Mouse (Mus musculus): Measurements from ENCODE around the gene Zbtb14. TPM values are rescaled to one million over a fixed set of nuclear protein-coding genes. Genes with fewer than 3 reads are reported as not detected.

The Zbtb14 gene
- polyA plus RNA-seq, 1 experiment = 17.5 TPM

DNA sequence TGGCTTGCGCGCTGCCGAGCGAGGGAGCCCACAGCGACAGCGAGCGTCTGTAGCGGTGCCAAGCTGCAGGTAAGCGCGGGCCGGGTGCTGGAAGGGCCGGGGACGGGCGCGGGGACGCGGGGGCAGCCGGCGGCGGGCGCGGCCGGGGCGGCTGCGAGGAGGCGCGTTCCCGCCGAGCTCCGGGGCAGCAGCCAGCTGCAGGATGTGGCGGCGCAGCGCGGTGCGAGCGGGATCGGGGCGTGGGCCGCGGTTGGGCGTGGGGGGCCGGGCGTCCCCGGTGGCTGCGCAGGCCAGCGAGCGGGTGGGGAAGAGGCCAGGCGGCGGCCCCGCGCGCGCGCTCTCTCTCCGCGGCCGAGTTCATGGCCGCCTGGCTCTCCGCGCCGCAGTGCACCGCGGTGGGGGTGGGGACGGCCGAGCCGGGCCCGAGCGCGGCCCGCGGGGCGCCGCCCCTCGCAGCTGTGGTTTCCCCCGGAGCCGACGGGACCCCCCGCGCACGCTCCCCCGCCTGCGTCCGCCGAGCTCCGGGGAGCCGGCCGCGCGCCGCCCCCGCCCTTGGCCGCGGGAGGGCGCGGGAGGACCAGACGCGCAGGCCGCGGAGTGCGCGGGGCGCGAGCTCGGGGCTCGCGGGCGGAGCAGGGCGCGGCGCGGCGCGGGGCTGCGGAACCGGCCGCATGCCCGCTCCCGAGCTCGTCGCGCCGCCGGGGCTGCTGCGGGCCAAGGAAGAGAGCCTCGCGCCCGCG is 521 bp downstream of the Zbtb14 start:
- Histone ChIP-seq H3K36me3 (ENCODE audit: control insufficient read depth, insufficient read depth, low read length, poor library complexity, severe bottlenecking) (peaks cover 13% of the 10 kb centered on the region; the same call in 1 of the 2 replicates), H3K27me3 (ENCODE audit: control insufficient read depth, insufficient read depth, low read length, poor library complexity, severe bottlenecking) (no peaks in the 10 kb centered on the region), H3K9ac (ENCODE audit: low read depth, poor library complexity, severe bottlenecking) (peak overlapping the region; percentile 93), H3K27ac (ENCODE audit: insufficient read depth, low read length) (peak overlapping the region; percentile 82), H3K4me1 (ENCODE audit: control insufficient read depth, insufficient read depth, low read length) (no peaks in the 10 kb centered on the region), H3K9me3 (replicated peaks; ENCODE audit: control insufficient read depth, insufficient read depth, low read length, poor library complexity, severe bottlenecking) (no peaks in the 10 kb centered on the region), H3K4me3 (ENCODE audit: low read depth, low read length) (peak overlapping the region; percentile 91)
- TF ChIP-seq POLR2A (IDR thresholded peaks at IDR 0.05; ENCODE audit: insufficient read depth, low read length) (no peak), EP300 (IDR thresholded peaks at IDR 0.05; ENCODE audit: insufficient read depth, low read depth, low read length) (no peak), CTCF (IDR thresholded peaks at IDR 0.05; ENCODE audit: low read depth, low read length) (no peak)

DNA sequence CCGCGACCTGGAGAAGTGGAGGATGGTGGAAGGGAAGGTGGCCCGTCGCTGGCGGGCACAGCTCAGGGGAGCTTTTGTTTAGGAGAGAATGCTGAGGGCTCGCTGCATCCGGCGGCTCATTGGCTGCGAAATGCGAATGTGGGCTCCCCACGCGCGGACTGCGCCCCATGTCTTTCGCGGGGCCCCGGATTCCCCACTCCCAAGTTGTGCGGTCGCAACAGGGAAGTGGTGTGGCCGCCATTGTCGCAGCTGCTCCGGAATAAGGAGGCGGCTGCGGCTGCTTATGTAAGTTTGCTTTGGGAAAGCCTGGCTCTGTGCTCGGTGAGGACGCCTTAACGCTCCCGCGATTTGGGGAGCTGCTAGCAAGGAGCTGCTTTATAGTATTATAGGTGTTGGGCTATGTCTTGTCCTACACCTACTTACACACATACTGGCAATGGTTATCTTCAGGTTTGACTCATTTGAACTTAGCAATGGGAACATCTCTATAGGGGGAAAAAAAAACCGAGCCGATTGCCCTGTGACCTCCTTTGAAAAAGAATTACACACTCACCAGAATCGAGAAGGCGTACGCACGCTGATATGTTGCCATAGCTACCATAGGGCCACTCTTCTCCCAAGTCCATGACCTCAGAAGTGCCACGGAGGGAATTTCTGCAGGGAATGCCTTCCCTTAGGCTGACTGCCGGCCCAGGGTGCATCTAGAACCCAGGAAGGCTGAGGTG is 1.3 kb downstream of the Zbtb14 start:
- Histone ChIP-seq H3K9ac (ENCODE audit: low read depth, poor library complexity, severe bottlenecking) (peak overlapping the region; percentile 93), H3K36me3 (ENCODE audit: control insufficient read depth, insufficient read depth, low read length, poor library complexity, severe bottlenecking) (peaks cover 13% of the 10 kb centered on the region; the same call in 1 of the 2 replicates), H3K9me3 (replicated peaks; ENCODE audit: control insufficient read depth, insufficient read depth, low read length, poor library complexity, severe bottlenecking) (no peaks in the 10 kb centered on the region), H3K27ac (ENCODE audit: insufficient read depth, low read length) (peak overlapping the region; percentile 45), H3K4me3 (ENCODE audit: low read depth, low read length) (peak overlapping the region; percentile 91), H3K27me3 (ENCODE audit: control insufficient read depth, insufficient read depth, low read length, poor library complexity, severe bottlenecking) (no peaks in the 10 kb centered on the region), H3K4me1 (ENCODE audit: control insufficient read depth, insufficient read depth, low read length) (no peaks in the 10 kb centered on the region)
- TF ChIP-seq POLR2A (IDR thresholded peaks at IDR 0.05; ENCODE audit: insufficient read depth, low read length) = no peak

DNA sequence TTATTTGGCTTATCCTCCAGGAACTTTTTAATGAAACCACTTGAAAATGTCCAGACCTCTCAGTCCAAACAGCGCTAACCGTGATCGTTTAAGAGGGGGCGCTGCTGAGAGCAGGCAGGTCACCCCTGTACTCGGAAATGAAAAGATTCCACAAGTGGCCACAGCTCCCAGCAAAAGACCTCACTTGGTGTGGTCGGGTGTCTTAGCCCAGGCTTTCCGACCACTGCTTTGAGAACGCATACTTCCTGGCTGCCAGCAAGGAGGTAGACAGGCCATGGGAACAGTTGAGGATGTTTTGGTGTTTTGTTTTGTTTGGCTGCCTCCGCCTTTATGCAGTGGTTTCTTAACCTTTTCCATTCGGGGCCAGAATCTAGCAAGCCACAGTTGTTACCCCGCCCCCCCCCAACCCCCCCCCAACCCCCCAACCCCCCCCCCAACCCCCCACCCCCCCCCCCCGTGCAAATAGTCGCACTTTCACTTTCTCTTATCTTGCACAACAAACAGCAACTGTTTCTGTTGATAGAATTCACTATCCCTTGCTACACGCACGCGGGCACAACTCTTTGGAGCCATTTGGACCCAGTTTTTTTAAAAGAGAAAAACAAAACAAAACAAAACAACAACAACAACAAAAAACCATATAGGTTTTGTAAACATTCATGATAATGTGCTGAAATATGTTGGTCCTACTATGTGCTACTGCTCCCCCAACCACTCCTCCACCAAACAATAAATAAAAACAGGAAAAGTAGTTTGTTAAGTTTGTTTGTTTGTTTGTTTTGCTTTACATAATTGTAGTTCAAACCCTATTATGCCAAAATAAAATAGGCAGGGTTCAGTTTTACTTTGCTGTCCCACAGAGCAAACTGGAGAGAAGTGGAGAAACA is 13.5 kb downstream of the Zbtb14 start:
- TF ChIP-seq CTCF (IDR thresholded peaks at IDR 0.05; ENCODE audit: low read depth, low read length) (peak; percentile 24), EP300 (IDR thresholded peaks at IDR 0.05; ENCODE audit: insufficient read depth, low read depth, low read length) (no peak)
- H3K4me1 ChIP-seq (ENCODE audit: control insufficient read depth, insufficient read depth, low read length) = no peaks in the 10 kb centered on the region
- H3K36me3 ChIP-seq (ENCODE audit: control insufficient read depth, insufficient read depth, low read length, poor library complexity, severe bottlenecking) = no peaks in the 10 kb centered on the region
- no peak overlapping the region for H3K4me3 ChIP-seq (ENCODE audit: low read depth, low read length)
- H3K9me3 ChIP-seq (replicated peaks; ENCODE audit: control insufficient read depth, insufficient read depth, low read length, poor library complexity, severe bottlenecking) = no peaks in the 10 kb centered on the region
- no peaks in the 10 kb centered on the region for H3K27me3 ChIP-seq (ENCODE audit: control insufficient read depth, insufficient read depth, low read length, poor library complexity, severe bottlenecking)
- no peak overlapping the region for H3K27ac ChIP-seq (ENCODE audit: insufficient read depth, low read length)
- no peak overlapping the region for H3K9ac ChIP-seq (ENCODE audit: low read depth, poor library complexity, severe bottlenecking)

DNA sequence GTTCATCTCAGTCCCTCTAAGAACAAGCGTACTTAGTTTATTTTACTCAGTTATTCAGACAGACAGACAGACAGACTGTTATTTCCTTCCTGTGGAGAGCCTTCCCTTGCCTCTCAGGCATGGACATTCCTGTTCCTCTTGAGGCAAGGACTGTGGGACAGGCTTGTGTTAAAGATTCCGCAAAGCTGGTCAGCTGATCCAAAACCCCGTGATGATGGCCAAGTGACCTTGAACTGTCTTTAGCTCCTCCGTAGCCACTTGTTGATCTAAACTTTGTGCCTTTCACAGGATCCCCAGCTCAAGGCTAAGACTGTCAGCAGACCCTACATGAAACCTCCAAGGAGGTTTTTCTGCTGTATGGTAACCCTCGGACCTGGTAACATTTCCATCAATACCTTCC is 14.3 kb downstream of the Zbtb14 start:
- no peak overlapping the region for H3K4me3 ChIP-seq (ENCODE audit: low read depth, low read length)
- H3K9me3 ChIP-seq (replicated peaks; ENCODE audit: control insufficient read depth, insufficient read depth, low read length, poor library complexity, severe bottlenecking) = no peaks in the 10 kb centered on the region
- H3K27me3 ChIP-seq (ENCODE audit: control insufficient read depth, insufficient read depth, low read length, poor library complexity, severe bottlenecking) = no peaks in the 10 kb centered on the region
- no peak overlapping the region for H3K27ac ChIP-seq (ENCODE audit: insufficient read depth, low read length)
- no peaks in the 10 kb centered on the region for H3K36me3 ChIP-seq (ENCODE audit: control insufficient read depth, insufficient read depth, low read length, poor library complexity, severe bottlenecking)
- H3K4me1 ChIP-seq (ENCODE audit: control insufficient read depth, insufficient read depth, low read length) = no peaks in the 10 kb centered on the region
- TF ChIP-seq POLR2A (IDR thresholded peaks at IDR 0.05; ENCODE audit: insufficient read depth, low read length) (no peak), EP300 (IDR thresholded peaks at IDR 0.05; ENCODE audit: insufficient read depth, low read depth, low read length) (no peak), CTCF (IDR thresholded peaks at IDR 0.05; ENCODE audit: low read depth, low read length) (no peak)
- no peak overlapping the region for H3K9ac ChIP-seq (ENCODE audit: low read depth, poor library complexity, severe bottlenecking)

DNA sequence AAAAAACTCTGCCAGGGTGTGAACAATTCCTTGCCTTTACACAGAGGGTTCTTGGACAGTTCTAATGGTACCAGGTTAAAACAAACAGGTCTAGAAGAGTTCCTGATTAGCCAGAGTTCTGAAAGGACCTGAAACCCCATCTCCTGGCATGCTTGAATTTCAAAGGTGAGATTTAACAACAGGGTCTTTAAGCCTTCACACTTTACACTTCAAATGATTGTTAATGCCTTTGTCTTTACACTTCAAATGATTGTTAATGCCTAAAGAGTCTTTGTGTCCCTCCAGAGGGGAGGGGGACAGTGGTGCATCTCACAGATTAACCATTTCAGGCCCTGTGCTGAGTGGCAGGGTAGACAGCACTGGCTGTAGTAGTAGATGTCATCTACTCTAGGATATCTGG is 15.2 kb downstream of the Zbtb14 start:
- no peak overlapping the region for H3K9ac ChIP-seq (ENCODE audit: low read depth, poor library complexity, severe bottlenecking)
- H3K4me3 ChIP-seq (ENCODE audit: low read depth, low read length) = no peak overlapping the region
- H3K9me3 ChIP-seq (replicated peaks; ENCODE audit: control insufficient read depth, insufficient read depth, low read length, poor library complexity, severe bottlenecking) = no peaks in the 10 kb centered on the region
- no peaks in the 10 kb centered on the region for H3K4me1 ChIP-seq (ENCODE audit: control insufficient read depth, insufficient read depth, low read length)
- H3K27me3 ChIP-seq (ENCODE audit: control insufficient read depth, insufficient read depth, low read length, poor library complexity, severe bottlenecking) = no peaks in the 10 kb centered on the region
- no peak overlapping the region for H3K27ac ChIP-seq (ENCODE audit: insufficient read depth, low read length)
- TF ChIP-seq CTCF (IDR thresholded peaks at IDR 0.05; ENCODE audit: low read depth, low read length) (no peak), POLR2A (IDR thresholded peaks at IDR 0.05; ENCODE audit: insufficient read depth, low read length) (no peak), EP300 (IDR thresholded peaks at IDR 0.05; ENCODE audit: insufficient read depth, low read depth, low read length) (no peak)
- no peaks in the 10 kb centered on the region for H3K36me3 ChIP-seq (ENCODE audit: control insufficient read depth, insufficient read depth, low read length, poor library complexity, severe bottlenecking)

Data from ES-Bruce4 (cell line).